Mouse (Mus musculus) left cerebral cortex, postnatal 25 days (tissue): ENCODE results near the gene Ints11. TPM values are rescaled to one million over a fixed set of nuclear protein-coding genes. Genes with fewer than 3 reads are reported as not detected.

Experiments
- DNase-seq, 2 experiments: peaks; one replicate each; pipeline ENCODE4 v3.0.0; 2022; ENCODE audit warnings: low spot score in 2 of 2, mixed read lengths in 1 of 2
- intact Hi-C: fragments of 180-260 bp; cut with DNase I; formaldehyde crosslinking; loops from one replicate; pipeline ENCODE4 v1.15.1; 2025
- total RNA-seq, 2 experiments: library from RNA; stranded (reverse); gene quantifications; 2 replicates each; pipeline ENCODE4 v1.2.3; 2021

Gene Ints11
- 10 to 100 TPM; 38.1 to 38.5 TPM for total RNA-seq

GRCm38 (mm10) chr4:155869317-155870033 lies at the start of gene Ints11, which contains the start of gene Cptp:
Ints11 (plus strand) TSS chr4:155869546.
Cptp (minus strand) TSS chr4:155869440.
- peak; percentile 95 to 98 for DNase-seq
- intact Hi-C loops: no loop called here

GRCm38 (mm10) chr4:155821025-155821424 lies 48.3 kb upstream of the Ints11 start:
- intact Hi-C loops: no loop called here
- no peak for DNase-seq

- DNase-seq: no peak
- intact Hi-C loops: no loop called here
These were observed 45.9 kb upstream of the Ints11 start for GRCm38 (mm10) chr4:155823443-155823842.

DNA sequence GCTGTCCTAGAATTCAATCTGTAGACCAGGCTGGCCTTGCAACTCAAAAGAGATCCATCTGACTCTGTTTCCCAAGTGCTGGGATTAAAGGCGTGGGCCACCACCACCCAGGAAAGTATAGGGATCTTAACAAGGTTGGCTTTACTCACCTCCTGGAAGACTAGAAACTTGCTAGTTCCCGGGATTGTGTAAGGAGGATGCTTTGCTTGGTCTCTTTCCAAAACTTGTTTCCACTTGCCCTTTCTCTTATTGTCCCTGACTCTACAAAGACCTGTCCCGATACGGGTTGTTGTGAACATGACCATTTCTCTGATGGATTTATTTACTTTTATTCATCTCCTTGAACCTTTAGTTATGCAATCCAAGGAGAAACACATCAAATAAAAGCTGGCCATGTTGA lies 39.5 kb upstream of the Ints11 start:
- intact Hi-C loops: no loop called here

DNA sequence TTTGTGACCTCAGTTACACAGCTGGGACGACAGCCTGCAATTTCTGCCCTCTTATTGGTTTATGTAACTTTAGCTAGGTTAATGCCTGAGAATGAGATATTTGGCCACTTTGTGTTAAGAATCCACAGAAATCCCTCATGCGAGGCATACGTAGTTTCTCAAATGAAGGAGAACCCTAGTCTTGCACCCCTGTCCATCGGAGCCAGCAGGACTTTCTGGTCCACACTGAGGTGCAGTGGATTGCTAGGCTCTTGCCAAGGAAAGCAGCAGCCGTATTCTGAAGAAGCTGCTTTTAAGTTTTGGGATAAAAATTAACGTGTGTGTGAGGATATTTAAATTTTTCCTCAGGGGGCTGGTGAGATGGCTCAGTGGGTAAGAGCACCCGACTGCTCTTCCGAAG lies 38.8 kb upstream of the Ints11 start:
- DNase-seq: no peak
- intact Hi-C loops: no loop called here

More for the DNA sequence above, 39.5 kb upstream of the Ints11 start:
- DNase-seq: no peak

DNA sequence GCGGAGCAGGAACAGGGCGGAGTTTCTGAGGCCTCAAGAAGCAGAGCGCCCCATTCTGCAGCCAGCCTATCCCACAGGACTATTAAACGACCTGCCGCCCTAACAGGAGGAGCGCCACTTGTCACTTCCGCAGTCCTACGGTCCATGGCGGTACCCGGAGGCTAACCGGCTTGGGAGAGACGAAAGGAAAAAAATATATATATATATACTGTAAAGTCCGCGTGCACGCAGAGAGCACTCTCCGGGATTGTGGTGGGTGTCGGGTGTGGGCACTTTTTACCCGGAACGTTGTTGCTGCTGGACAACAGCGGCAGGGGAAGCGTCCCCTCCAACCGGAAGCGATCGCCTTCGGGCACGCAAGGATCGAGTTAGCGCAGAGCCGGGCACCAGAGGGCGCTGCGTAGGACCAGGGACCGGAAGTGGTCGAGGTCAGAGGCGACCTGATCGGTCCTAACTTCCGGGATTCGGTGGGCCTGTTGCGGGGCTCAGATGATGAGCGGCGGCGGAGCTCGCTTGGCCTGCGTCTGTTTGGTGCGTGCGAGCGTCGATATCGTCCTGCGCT lies 38.1 kb upstream of the Ints11 start, which contains the start of gene Aurkaip1:
Gene Aurkaip1, plus strand, starts transcription at position 68 of the 562 bp plus-strand sequence.
- DNase-seq: peak; percentile 95 to 97
- intact Hi-C loops: loop anchor here (1.0 kb wide), 2 partner anchors 19 to 28 kb away; partner anchors contain the start of gene Ccnl2

- DNase-seq: no peak
- intact Hi-C loops: loop anchor here (1.0 kb wide), 2 partner anchors 20 to 29 kb away; partner anchors contain the start of gene Ccnl2
These were observed 37.5 kb upstream of the Ints11 start for GRCm38 (mm10) chr4:155831831-155832230.

GRCm38 (mm10) chr4:155832321-155832720 lies 37.0 kb upstream of the Ints11 start:
- intact Hi-C loops: no loop called here
- no peak for DNase-seq

- intact Hi-C loops: no loop called here
These were observed 36.1 kb upstream of the Ints11 start for GRCm38 (mm10) chr4:155833234-155833633.

GRCm38 (mm10) chr4:155833836-155834235 lies 35.5 kb upstream of the Ints11 start:
- intact Hi-C loops: no loop called here
- DNase-seq: peak; percentile 73 to 82

More at GRCm38 (mm10) chr4:155833234-155833633, 36.1 kb upstream of the Ints11 start:
- DNase-seq: no peak

GRCm38 (mm10) chr4:155837404-155838010 lies 31.8 kb upstream of the Ints11 start:
- DNase-seq: no peak
- intact Hi-C loops: no loop called here

DNA sequence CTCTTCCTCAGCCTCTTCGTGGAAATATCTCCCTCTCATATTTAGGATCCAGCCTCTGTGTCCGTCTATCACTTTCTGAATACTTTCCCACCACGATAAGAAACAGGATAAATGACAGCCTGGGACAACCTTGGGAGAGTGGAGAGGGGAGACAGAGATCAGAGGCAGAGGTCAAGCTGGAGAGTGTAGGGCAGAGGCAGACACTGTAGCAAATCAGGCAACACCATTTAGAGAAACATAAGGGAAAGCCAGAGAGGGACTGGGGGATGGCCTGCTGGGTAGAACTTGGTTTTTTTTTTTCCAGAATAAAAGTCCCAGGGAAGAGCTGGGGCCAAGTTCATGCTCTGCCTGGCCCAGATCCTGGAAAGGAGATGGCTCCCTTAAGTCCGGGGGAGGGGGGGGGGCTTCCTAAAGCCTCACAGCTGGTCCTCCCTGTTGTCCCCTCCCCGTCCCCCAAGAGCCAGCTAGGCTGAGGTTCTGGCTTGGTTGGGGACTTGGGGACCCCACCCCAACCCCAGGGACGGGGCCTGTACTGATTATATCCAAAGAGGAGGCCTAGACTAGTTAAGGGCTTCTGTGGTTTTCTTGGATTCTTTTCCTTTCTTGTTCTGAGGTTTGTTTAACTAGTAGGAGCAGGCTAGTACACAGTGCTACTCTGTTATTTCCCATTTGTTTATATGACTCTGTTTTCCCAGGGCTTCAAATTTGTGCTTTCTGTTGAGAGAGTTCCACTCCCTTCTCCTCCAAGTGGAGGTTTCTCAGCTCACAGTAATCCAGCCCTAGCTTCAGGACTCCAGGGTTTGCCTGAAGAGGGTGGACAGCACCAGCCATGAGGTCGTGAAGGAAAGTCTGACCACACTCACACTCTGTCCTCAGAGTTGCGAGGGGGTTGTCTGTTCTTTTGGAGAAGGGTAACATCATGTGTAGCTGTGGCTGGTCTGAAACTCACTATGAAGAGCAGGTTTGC lies 30.9 kb upstream of the Ints11 start:
- DNase-seq: no peak
- intact Hi-C loops: no loop called here

DNA sequence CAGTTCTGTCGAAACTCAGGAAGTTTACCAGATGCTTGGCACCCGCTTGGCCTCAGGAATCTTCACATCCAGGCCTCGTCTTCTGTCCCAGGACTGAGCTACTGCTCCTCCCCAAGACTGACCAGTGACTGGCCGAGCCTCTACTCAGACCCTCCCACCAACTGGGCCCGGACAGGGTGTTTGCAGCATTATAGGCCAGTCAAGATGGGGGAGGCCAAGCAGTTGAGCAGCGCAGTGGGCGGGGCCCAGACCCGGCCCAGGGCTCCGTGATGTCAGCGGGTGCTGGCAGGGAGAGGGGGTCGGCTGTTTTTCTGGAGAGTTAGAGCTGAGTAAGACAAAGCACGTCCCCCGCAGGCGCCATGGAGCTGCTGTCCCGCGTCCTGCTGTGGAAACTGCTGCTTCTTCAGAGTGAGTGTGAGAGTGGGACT lies 29.8 kb upstream of the Ints11 start, which contains the start of gene Mxra8:
Gene Mxra8, plus strand, starts transcription at position 198 of the 428 bp plus-strand sequence.
- no peak for DNase-seq
- intact Hi-C loops: no loop called here

DNA sequence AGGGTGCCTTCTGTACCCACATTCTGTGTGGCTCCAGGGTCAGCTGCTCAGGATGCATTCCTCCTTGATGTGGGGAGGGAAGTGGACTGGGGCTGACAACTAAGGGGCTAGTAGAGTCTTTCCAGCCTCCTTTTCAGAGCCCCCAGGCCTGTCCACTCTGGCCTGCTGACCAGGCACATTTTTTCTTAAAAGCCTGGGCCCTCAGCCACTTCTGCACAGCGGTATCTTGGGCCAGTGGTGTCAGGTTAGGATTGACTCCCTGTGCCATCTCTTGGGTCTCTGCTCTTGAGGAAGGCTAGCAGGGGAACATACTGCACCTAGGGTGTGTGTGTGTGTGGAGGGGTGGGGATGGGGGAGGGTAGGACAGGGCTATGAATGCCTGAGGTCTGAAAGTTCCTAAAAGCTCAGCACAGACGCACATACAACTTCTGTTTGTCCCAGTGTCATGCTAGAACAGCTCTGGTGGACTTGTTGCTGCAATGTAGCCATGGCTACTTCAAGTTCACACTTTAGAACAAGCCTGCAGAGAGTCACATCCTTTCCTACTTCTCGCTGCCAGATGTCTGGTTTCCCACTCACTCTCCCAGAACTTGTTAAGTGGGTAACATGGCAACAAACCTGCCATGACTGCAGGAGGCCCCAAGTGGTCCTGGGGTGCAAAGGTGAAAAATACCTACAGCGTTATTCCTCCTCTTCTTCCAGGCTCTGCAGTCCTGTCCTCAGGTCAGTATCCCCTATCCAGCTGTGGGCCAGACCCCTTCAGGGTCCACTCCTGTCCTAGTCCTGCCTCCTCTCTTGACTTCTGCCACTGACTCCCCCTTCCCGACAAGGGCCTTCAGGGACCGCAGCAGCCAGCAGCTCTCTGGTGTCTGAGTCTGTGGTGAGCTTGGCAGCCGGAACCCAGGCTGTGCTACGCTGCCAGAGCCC lies 29.0 kb upstream of the Ints11 start:
- no peak for DNase-seq
- intact Hi-C loops: no loop called here

DNA sequence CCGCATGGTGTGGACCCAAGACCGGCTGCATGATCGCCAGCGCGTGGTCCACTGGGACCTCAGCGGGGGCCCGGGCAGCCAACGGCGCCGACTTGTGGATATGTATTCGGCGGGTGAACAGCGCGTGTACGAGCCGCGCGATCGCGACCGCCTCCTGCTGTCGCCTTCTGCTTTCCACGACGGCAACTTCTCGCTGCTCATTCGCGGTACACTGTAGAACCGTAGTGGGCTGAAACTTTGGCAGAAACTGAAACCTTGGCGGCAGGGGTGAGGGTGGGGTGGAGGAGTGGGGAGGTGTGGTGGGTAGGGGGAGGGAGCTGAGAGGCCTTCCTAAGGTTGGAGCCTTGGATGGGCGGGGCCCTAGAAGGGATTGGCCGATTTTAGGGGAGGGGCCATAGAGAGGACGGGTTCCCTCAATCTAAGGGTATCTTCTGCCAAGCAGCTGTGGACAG lies 28.3 kb upstream of the Ints11 start:
- intact Hi-C loops: no loop called here
- DNase-seq: peak in 1 of 2 experiments; percentile 29

- intact Hi-C loops: no loop called here
- no peak for DNase-seq
These were observed 27.6 kb upstream of the Ints11 start for GRCm38 (mm10) chr4:155841651-155842270.

- DNase-seq: no peak
- intact Hi-C loops: no loop called here
These were observed 26.1 kb upstream of the Ints11 start for GRCm38 (mm10) chr4:155843231-155843630.
